Mouse (Mus musculus) myocyte (in vitro differentiated cells): ENCODE results near the gene Ceacam16.

Experiments
- CEBPB ChIP-seq: IDR thresholded peaks from 2 replicates; pipeline ENCODE4 v1.6.1; 2011; ENCODE audit warnings: mild to moderate bottlenecking, moderate library complexity; ENCODE audit not compliant: poor library complexity, insufficient read depth, severe bottlenecking
- E2F4 ChIP-seq: IDR thresholded peaks from one replicate; pipeline ENCODE4 v1.6.1; 2011; ENCODE audit warnings: mild to moderate bottlenecking, control low read depth, moderate library complexity; ENCODE audit not compliant: insufficient read depth
- MAX ChIP-seq: IDR thresholded peaks from one replicate; pipeline ENCODE4 v1.6.1; 2011; ENCODE audit warnings: low read depth, mild to moderate bottlenecking, control low read depth
- MYOD1 ChIP-seq, 3 experiments: IDR thresholded peaks; one replicate each; pipeline ENCODE4 v1.6.1; 2011; ENCODE audit warnings: control low read depth in 2 of 3, low read depth in 2 of 3, mild to moderate bottlenecking in 2 of 3, moderate library complexity in 1 of 3; ENCODE audit not compliant: insufficient read length in 2 of 3, control insufficient read depth in 1 of 3
- MYOG ChIP-seq, 3 experiments: IDR thresholded peaks; one replicate each; pipeline ENCODE4 v1.6.1; 2011; ENCODE audit warnings: control low read depth in 2 of 3, low read depth in 2 of 3, mild to moderate bottlenecking in 2 of 3; ENCODE audit not compliant: insufficient read length in 2 of 3, control insufficient read depth in 1 of 3, insufficient read depth in 1 of 3
- POLR2A ChIP-seq: IDR thresholded peaks from one replicate; pipeline ENCODE4 v1.6.1; 2011; ENCODE audit warnings: low read depth, mild to moderate bottlenecking, control low read depth, moderate library complexity; ENCODE audit not compliant: insufficient read length
- POLR2AphosphoS2 ChIP-seq: IDR thresholded peaks from one replicate; pipeline ENCODE4 v1.6.1; 2011; ENCODE audit warnings: low read depth, control low read depth; ENCODE audit not compliant: insufficient read length
- REST ChIP-seq: IDR thresholded peaks from one replicate; pipeline ENCODE4 v1.6.1; 2011; ENCODE audit warnings: mild to moderate bottlenecking, control low read depth, moderate library complexity; ENCODE audit not compliant: insufficient read depth, insufficient read length
- SRF ChIP-seq: IDR thresholded peaks from one replicate; pipeline ENCODE4 v1.6.1; 2011; ENCODE audit warnings: low read depth; ENCODE audit not compliant: control insufficient read depth, insufficient read length
- TCF12 ChIP-seq: IDR thresholded peaks from one replicate; pipeline ENCODE4 v1.6.1; 2011; ENCODE audit warnings: mild to moderate bottlenecking, control low read depth; ENCODE audit not compliant: poor library complexity, insufficient read depth, severe bottlenecking
- TCF3 ChIP-seq: IDR thresholded peaks from one replicate; pipeline ENCODE4 v1.6.1; 2011; ENCODE audit warnings: low read depth, control low read depth; ENCODE audit not compliant: insufficient read length
- USF1 ChIP-seq: IDR thresholded peaks from one replicate; pipeline ENCODE4 v1.6.1; 2011; ENCODE audit warnings: low read depth, mild to moderate bottlenecking, control low read depth, moderate library complexity

- TF ChIP-seq USF1 (no peak), POLR2A (no peak), MAX (no peak), E2F4 (no peak), TCF12 (no peak), POLR2AphosphoS2 (no peak), MYOD1 (IDR thresholded peaks at IDR 0.05; ENCODE audit: control insufficient read depth in 1 of 3, insufficient read length in 2 of 3, low read depth in 2 of 3) (no peak), MYOG (IDR thresholded peaks at IDR 0.05; ENCODE audit: control insufficient read depth in 1 of 3, insufficient read depth in 1 of 3, insufficient read length in 2 of 3, low read depth in 2 of 3) (peak in 1 of 3 experiments; percentile 17), CEBPB (no peak), TCF3 (no peak), REST (no peak), SRF (no peak)
These were observed 29.3 kb downstream of the Ceacam16 start for GRCm38 (mm10) chr7:19831837-19832236.
